Mouse (Mus musculus): ENCODE data around the gene Cartpt.
"Not testable (repeated sequence)": the region's sequence is repeated elsewhere in the genome, so short reads cannot be mapped to it uniquely, and the experiment has no call there.

Cartpt gene

GRCm38 (mm10) chr13:99900965-99901364 lies at the start of gene Cartpt:
Gene Cartpt (minus strand): TSS chr13:99901091.
- no peak for DNase-seq (ENCODE audit: low spot score in 2 of 2)

DNA sequence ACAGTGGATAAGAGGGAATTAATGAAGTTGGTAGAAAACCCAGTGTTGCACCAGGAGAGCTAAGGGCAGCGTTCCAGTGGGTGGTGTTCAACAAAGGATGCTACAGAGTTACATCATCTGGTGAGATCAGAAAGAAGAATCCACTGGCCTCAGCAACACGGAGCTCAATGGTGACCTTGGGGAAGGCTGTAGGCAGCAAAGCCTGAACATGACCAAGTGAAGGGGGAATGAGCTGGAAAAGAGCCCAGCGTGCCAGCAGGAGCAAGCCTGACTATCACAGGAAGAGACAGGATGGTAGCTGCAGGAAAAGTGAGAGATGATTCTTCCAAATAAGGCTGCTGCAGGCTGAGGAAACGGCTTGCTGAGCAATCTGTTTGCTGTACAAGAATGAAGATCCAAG lies 46.5 kb upstream of the Cartpt start:
- DNase-seq (ENCODE audit: low spot score in 2 of 2) = no peak

GRCm38 (mm10) chr13:99943525-99943924 lies 42.6 kb upstream of the Cartpt start:
- DNase-seq (ENCODE audit: low spot score in 2 of 2) = no peak

- no peak for DNase-seq (ENCODE audit: low spot score in 2 of 2)
These were observed 39.7 kb upstream of the Cartpt start for GRCm38 (mm10) chr13:99940601-99941000.

GRCm38 (mm10) chr13:99939320-99939671 lies 38.4 kb upstream of the Cartpt start:
- DNase-seq (ENCODE audit: low spot score in 2 of 2) = no peak

- DNase-seq (ENCODE audit: low spot score in 2 of 2) = no peak
These were observed 37.9 kb upstream of the Cartpt start for GRCm38 (mm10) chr13:99938606-99939319.

DNA sequence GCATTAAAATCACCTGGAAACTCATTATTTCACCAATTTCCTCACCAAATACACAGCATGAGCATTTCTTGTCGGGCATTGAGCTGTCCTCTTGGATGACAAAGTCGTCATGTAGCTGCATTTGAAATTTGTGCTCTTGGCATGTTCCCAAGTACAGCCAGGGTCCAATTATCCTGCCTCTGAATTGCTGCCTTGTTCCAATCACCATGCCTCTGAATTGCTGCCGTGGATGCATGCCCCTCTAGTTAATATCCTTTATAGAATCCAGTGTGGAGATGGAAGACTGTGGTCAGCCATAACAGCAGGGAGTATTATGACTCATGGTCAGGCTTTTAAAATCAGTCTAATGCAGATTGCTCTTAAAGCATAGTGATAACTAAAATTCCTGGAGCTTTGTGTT lies 36.9 kb upstream of the Cartpt start:
- DNase-seq (ENCODE audit: low spot score in 2 of 2) = no peak

- DNase-seq (ENCODE audit: low spot score in 2 of 2) = no peak
These were observed 31.5 kb upstream of the Cartpt start for GRCm38 (mm10) chr13:99932406-99932805.

GRCm38 (mm10) chr13:99931502-99931901 lies 30.6 kb upstream of the Cartpt start:
- no peak for DNase-seq (ENCODE audit: low spot score in 2 of 2)

- no peak for DNase-seq (ENCODE audit: low spot score in 2 of 2)
These were observed 25.4 kb upstream of the Cartpt start for GRCm38 (mm10) chr13:99926249-99926648.

DNA sequence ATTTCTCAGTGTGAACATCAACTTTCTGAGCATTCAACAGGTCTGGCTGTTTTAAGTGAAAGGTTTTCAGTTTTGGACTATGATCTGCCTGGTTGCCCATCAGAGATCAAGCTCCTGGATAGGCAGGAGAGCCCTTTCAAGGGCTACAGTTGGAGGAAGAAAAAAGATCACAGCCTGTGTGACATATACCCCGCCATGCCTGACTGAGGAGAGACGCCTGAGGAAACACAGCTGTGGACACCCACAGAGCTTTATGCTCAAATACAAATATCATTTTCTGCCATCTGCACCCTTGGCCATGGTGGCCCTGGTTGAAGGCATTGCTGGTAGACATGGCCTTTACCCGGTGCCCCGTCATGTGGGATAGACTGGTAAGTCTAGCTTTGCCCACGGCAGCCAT lies 14.7 kb upstream of the Cartpt start:
- DNase-seq (ENCODE audit: low spot score in 2 of 2) = no peak

DNA sequence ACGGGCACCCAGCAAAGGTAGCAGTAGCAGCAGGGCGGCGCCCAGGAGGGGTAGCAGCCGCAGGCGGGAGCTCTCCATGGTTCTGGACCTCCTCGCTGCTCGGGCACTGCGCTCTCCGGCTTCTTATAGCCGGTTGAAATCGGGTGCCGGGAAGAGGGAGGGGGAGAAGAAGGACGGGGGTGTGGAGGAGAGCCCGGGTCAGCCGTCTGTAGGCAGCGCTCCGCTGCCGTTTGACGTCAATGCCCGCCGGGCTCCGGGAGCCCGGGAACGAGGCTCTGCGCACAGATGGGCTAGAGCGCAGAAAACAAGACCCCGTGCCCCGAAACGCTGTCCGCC lies 366 bp downstream of the Cartpt start:
- DNase-seq (ENCODE audit: low spot score in 2 of 2) = peak in 1 of 2 experiments; percentile 12

DNA sequence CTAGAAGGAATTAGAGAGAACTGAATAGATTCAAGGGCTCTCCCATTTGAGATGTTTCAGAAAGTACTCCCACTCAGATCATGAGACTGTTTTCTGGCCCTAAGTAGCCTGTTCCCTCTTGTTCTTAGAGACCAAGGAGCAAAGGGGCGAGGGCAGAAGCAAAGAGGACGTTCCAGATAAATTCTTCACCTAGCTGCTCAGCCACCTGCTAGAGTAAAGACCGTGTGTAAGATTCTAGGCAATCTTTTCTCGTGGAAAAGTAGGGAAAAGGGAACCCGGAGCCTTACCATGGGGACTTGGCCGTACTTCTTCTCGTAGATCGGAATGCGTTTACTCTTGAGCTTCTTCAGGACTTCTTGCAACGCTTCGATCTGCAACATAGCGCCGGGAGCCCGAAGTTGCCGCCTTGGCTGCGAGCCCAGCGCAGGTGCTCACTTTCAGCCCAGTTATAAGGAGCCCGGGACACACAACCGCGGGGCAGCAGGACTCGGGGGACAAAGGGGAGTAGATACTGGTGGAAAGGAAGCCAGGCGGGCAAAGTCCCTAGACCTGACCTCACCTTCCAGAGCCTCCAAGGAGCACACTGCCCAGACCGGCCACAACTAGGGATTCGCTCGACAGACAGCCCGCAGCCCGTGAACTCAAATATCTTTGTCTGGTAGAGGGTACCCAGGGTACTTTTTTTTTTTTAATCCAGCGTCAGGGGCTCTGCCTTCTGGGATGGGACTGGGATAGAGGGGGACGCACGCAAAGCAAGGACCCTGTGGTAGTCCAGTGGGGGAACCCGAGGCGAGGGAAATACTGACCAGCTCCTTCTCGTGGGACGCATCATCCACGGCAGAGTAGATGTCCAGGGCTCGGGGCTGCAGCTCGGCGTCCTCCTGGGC lies 978 bp downstream of the Cartpt start:
- no peak for DNase-seq (ENCODE audit: low spot score in 2 of 2)

DNA sequence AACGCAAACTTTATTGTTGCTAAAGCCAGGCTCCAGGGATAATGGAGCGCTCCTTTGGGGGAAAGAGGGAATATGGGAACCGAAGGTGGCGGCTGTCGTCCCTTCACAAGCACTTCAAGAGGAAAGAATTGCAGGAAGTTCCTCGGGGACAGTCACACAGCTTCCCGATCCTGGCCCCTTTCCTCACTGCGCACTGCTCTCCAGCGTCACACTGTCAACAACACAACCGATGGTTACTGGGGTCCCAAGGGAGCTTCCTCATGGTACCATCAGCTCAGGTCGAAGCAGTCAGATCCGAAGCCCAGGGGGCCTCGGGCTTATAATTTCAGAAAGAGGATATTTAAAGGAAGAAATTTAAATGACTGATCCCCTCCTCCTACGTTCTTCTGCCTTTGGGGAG lies 2.1 kb downstream of the Cartpt start:
- DNase-seq (ENCODE audit: low spot score in 2 of 2) = no peak

GRCm38 (mm10) chr13:99885636-99886035 lies 15.3 kb downstream of the Cartpt start:
- no peak for DNase-seq (ENCODE audit: low spot score in 2 of 2)

GRCm38 (mm10) chr13:99881774-99882173 lies 19.1 kb downstream of the Cartpt start:
- not testable (repeated sequence) for DNase-seq (ENCODE audit: low spot score in 2 of 2)

DNA sequence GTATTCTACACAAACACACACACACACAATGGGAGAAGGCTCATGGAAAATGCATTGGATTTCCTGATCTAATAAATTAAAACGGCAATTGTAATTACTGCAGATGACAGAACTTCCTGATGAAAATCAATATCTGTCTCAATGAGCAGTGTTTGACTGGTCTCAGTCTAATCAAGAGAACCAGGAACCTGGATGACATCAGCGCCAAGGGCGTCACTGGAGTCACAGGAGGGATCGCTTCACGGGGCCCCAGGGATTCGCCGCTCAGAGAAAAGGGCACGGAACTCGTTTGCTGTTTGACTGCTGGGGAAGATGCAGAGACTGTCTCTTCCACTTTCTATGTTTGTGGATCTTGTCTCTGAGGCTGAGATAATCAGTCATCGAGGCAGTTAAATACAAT lies 21.2 kb downstream of the Cartpt start:
- DNase-seq (ENCODE audit: low spot score in 2 of 2) = no peak

DNA sequence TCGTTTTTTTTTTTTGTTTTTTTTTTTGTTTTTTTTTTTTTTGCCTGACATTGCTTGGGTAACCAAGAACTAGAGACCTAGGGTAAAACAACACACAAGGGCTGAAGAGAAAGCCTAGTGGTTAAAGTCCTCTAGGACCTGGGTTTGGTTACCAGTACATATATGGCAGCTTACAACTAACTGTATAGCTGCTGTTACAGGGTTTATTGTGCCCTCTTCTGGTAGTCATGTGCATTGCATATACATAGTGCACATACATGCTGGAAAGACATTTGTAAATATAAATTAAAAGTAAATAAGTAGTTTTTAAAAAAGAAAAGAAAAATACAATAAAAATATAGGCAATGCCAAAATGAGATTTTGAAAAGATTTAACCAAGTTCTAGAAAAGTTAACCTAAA lies 28.8 kb downstream of the Cartpt start:
- DNase-seq (ENCODE audit: low spot score in 2 of 2) = no peak

DNA sequence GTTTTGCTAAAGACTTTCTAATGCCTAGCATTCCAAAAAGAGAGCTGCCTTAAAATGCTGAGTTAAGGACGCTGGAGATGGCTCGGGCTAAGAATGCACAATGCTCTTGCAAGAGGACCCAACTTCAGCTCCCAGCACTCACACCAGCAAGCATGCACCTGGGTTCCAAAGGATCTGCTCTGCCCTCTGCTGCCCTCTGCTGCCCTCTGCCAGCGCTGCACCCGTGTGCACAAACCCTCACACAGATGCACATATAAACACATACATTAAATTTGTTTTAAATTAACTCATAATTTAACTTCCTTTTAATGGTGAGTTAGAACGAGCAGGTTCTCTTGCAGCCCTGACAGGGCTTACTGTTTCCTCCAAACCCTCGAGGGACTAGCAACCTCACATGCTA lies 32.5 kb downstream of the Cartpt start:
- no peak for DNase-seq (ENCODE audit: low spot score in 2 of 2)

DNA sequence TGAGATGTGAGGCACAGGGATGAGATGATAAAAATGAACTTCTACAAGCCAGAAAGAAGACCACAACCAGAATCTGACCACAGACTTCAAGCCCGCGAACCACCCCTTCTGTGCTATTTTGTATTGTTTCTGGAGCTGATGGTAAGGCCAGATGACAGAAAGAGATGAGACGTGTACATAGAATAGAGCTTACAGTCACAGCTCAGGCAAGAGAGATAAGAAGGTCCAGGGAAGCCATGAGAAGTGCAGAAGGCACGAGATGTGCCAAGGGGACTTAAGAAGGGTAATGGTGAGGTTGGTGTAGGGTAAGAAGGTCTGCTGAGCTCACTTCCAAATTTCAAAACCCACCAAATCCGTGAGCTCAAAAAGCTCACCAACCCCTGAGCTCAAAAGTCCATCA lies 36.6 kb downstream of the Cartpt start:
- DNase-seq (ENCODE audit: low spot score in 2 of 2) = no peak

DNA sequence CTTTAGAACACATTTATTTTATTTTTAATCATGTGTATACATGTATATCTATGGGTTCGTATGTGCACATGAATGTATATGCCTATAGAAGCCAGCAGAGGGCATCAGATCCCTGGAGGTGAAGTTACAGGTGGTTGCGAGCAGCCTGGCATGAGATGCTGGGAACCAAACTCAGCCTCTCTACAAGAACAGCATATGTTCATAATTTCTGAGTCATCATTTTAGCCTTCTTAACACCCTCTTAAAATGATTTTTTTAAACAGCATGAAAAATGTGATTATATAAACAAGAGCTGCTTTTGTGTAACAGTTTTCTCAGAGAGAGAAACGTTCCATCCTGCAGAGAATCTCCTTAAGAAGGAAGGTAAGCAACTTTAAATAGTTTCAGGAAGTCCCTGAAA lies 40.2 kb downstream of the Cartpt start:
- DNase-seq (ENCODE audit: low spot score in 2 of 2) = no peak

- peak; percentile 8 to 37 for DNase-seq (ENCODE audit: low spot score in 2 of 2)
These were observed 41.8 kb downstream of the Cartpt start for GRCm38 (mm10) chr13:99859082-99859481.

DNA sequence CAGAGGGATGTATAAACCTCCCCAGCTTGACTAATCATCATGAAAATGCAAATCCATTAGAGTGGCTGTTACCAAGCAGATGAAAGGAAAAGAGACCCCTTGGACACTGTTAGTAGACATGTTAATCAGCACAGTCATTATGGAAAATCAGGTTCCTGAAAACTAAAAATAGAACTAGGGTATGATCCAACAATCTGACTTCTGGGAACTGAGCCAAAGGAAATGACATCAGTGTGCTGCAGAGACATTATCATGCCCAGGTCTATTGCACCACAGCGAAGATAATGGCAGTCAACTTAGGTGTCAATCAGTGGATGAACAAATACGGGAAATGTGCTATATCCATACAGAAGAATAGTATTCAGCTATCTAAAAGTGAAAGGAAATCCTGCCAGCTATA lies 43.0 kb downstream of the Cartpt start:
- DNase-seq (ENCODE audit: low spot score in 2 of 2) = no peak
